Mouse (Mus musculus) small intestine, adult 2 months (tissue): ENCODE results near the gene Lrrc74a. TPM values are rescaled to one million over a fixed set of nuclear protein-coding genes. Genes with fewer than 3 reads are reported as not detected.

Source experiments
- H3K27ac ChIP-seq: fragments of 200-500 bp; 2 replicates; pipeline ENCODE4 v1.5.1; 2012; ENCODE audit warnings: low read depth, low read length, control low read depth, inconsistent platforms; ENCODE audit not compliant: insufficient read depth
- H3K27me3 ChIP-seq: fragments of 200-500 bp; 2 replicates; pipeline ENCODE4 v1.6.1; 2012; ENCODE audit warnings: mild to moderate bottlenecking, moderate library complexity, low read length, inconsistent platforms; ENCODE audit not compliant: control insufficient read depth, insufficient read depth
- H3K36me3 ChIP-seq: fragments of 200-500 bp; 2 replicates; pipeline ENCODE4 v1.6.1; 2012; ENCODE audit warnings: mild to moderate bottlenecking, low read length, control low read depth, inconsistent platforms; ENCODE audit not compliant: control insufficient read depth, insufficient read depth
- H3K4me1 ChIP-seq: fragments of 200-500 bp; 2 replicates; pipeline ENCODE4 v1.6.1; 2012; ENCODE audit warnings: low read length, inconsistent platforms, mixed read lengths; ENCODE audit not compliant: control insufficient read depth, insufficient read depth, insufficient read length
- H3K4me3 ChIP-seq: fragments of 200-500 bp; 2 replicates; pipeline ENCODE4 v1.5.1; 2012; ENCODE audit warnings: low read depth, mild to moderate bottlenecking, control low read depth, inconsistent platforms, low read length, moderate library complexity
- CTCF ChIP-seq: fragments of 200-500 bp; IDR thresholded peaks from 2 replicates; pipeline ENCODE4 v1.5.1; 2012; ENCODE audit warnings: low read depth, mild to moderate bottlenecking, control low read depth, inconsistent platforms, low read length, moderate library complexity, mixed read lengths; ENCODE audit not compliant: insufficient replicate concordance, insufficient read length; ENCODE audit errors: extremely low read depth
- POLR2A ChIP-seq: fragments of 200-500 bp; IDR thresholded peaks from 2 replicates; pipeline ENCODE4 v1.6.1; 2012; ENCODE audit warnings: low read depth, mild to moderate bottlenecking, control low read depth, inconsistent platforms, low read length, moderate library complexity
- WGBS: fragments of 180-500 bp; shearing (Covaris S2); methylation state at CpG from one replicate; pipeline ENCODE4 v1.1.7; 2018; 5-methylcytosine and 5-hydroxymethylcytosine counted together
- polyA plus RNA-seq: library from polyadenylated mRNA; depleted of rRNA; stranded (reverse); fragments of >200 nt; gene quantifications from 2 replicates; pipeline ENCODE4 v1.2.3, GENCODE M21; 2012

Lrrc74a gene
- polyA plus RNA-seq, 1 experiment = not detected

- Histone ChIP-seq H3K4me1 (no peaks in the 10 kb centered on the region), H3K36me3 (no peaks in the 10 kb centered on the region), H3K4me3 (no peak overlapping the region), H3K27me3 (no peaks in the 10 kb centered on the region), H3K27ac (no peak overlapping the region)
- no peak for TF ChIP-seq CTCF
- WGBS = 45% methylated on average over 4 of the region's 4 CpGs
Measured at GRCm38 (mm10) chr12:86787020-86787553, 52.9 kb downstream of the Lrrc74a start.

- Histone ChIP-seq H3K36me3 (no peaks in the 10 kb centered on the region), H3K4me3 (no peak overlapping the region), H3K27ac (peak overlapping the region; percentile 27; the same call in 1 of the 2 replicates), H3K27me3 (no peaks in the 10 kb centered on the region), H3K4me1 (no peaks in the 10 kb centered on the region; the same call in 1 of the 2 replicates)
- TF ChIP-seq CTCF (no peak), POLR2A (no peak)
- WGBS = 49% methylated on average over 6 of the region's 6 CpGs
Measured at GRCm38 (mm10) chr12:86790100-86790848, 56.1 kb downstream of the Lrrc74a start.

GRCm38 (mm10) chr12:86790849-86791127, 56.6 kb downstream of the Lrrc74a start:
- 6% methylated on average over 2 of the region's 2 CpGs for WGBS
- Histone ChIP-seq H3K27ac (no peak overlapping the region), H3K4me1 (no peaks in the 10 kb centered on the region; the same call in 1 of the 2 replicates), H3K4me3 (no peak overlapping the region), H3K36me3 (no peaks in the 10 kb centered on the region), H3K27me3 (no peaks in the 10 kb centered on the region)
- TF ChIP-seq POLR2A (no peak), CTCF (no peak)

GRCm38 (mm10) chr12:86791987-86792386, 57.8 kb downstream of the Lrrc74a start:
- H3K36me3 ChIP-seq = no peaks in the 10 kb centered on the region
- H3K27me3 ChIP-seq = no peaks in the 10 kb centered on the region
- H3K27ac ChIP-seq = no peak overlapping the region
- H3K4me1 ChIP-seq = no peaks in the 10 kb centered on the region; the same call in 1 of the 2 replicates
- no peak overlapping the region for H3K4me3 ChIP-seq
- WGBS = 84% methylated on average over 2 of the region's 2 CpGs
- TF ChIP-seq POLR2A = no peak
- TF ChIP-seq CTCF = no peak

- Histone ChIP-seq H3K4me1 (no peaks in the 10 kb centered on the region; the same call in 1 of the 2 replicates), H3K27me3 (no peaks in the 10 kb centered on the region), H3K27ac (peak overlapping the region; percentile 64), H3K36me3 (no peaks in the 10 kb centered on the region), H3K4me3 (no peak overlapping the region)
- 40% methylated on average over 3 of the region's 3 CpGs for WGBS
- TF ChIP-seq POLR2A (no peak), CTCF (no peak)
Measured at GRCm38 (mm10) chr12:86793830-86794229, 59.7 kb downstream of the Lrrc74a start.

GRCm38 (mm10) chr12:86794331-86794730, 60.2 kb downstream of the Lrrc74a start:
- H3K27ac ChIP-seq = peak overlapping the region; percentile 64

GRCm38 (mm10) chr12:86795076-86795837, 61.1 kb downstream of the Lrrc74a start:
- TF ChIP-seq POLR2A (no peak), CTCF (no peak)
- 65% methylated on average over 7 of the region's 7 CpGs for WGBS

More at GRCm38 (mm10) chr12:86794331-86794730, 60.2 kb downstream of the Lrrc74a start:
- WGBS = 83% methylated on average over 11 of the region's 11 CpGs
- no peaks in the 10 kb centered on the region for H3K36me3 ChIP-seq
- no peak overlapping the region for H3K4me3 ChIP-seq
- H3K27me3 ChIP-seq = no peaks in the 10 kb centered on the region
- peaks cover 3% of the 10 kb centered on the region; the same call in 1 of the 2 replicates for H3K4me1 ChIP-seq
- TF ChIP-seq POLR2A (no peak), CTCF (no peak)

More at GRCm38 (mm10) chr12:86795076-86795837, 61.1 kb downstream of the Lrrc74a start:
- Histone ChIP-seq H3K27ac (no peak overlapping the region), H3K27me3 (no peaks in the 10 kb centered on the region), H3K4me3 (no peak overlapping the region), H3K36me3 (no peaks in the 10 kb centered on the region), H3K4me1 (peaks cover 3% of the 10 kb centered on the region; the same call in 1 of the 2 replicates)
